Mouse (Mus musculus): ENCODE measurements around the gene Gm49361. TPM values are rescaled to one million over a fixed set of nuclear protein-coding genes. Genes with fewer than 3 reads are reported as not detected.

Gene Gm49361
- total RNA-seq, 1 experiment: not detected

DNA sequence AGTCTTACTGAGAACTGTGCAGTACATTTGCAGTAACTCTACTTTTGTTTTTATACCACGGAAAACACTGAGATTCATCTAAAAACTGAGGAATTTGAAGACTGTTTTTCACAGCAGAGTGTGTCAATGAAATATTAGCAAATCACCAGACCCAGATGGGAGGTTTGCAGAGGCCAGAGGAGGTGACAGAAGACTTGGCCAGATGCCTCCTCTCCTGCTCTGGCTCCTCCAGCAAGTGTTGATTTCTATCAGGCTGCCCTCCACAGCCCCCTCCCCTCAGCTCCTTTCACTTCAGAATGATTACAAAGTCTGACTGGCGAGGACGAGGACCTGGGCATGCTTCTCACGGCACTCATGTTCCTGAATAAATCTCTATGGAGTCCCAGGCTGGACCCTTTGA is 41.5 kb upstream of the Gm49361 start:
- DNase-seq (ENCODE audit: low read depth, low spot score): no peak
- no peak for TF ChIP-seq ZC3H11A (IDR thresholded peaks at IDR 0.05; ENCODE audit: borderline replicate concordance, low read depth, low read length)
- in situ Hi-C loops (cut with MboI; ENCODE audit: low sequenced_read_pairs in 2 of 2, unreplicated experiment in 2 of 2): no loop called here
- H3K9me3 ChIP-seq (ENCODE audit: control insufficient read depth, insufficient read depth, low read depth, low read length): no peaks in the 10 kb centered on the region
- H3K36me3 ChIP-seq (ENCODE audit: control insufficient read depth, insufficient read depth, low read length, poor library complexity, severe bottlenecking): no peaks in the 10 kb centered on the region
- no peak overlapping the region for H3K9ac ChIP-seq (ENCODE audit: insufficient read depth, low read depth, low read length, poor library complexity, severe bottlenecking)
- H3K4me1 ChIP-seq (ENCODE audit: control insufficient read depth in 2 of 2, insufficient read depth in 2 of 2, low read length in 2 of 2, poor library complexity in 1 of 2): no peaks in the 10 kb centered on the region
- no peak overlapping the region for H3K4me3 ChIP-seq (ENCODE audit: insufficient read depth in 1 of 2, low read depth in 1 of 2, low read length in 2 of 2, poor library complexity in 1 of 2, severe bottlenecking in 1 of 2)
- H3K27ac ChIP-seq (ENCODE audit: insufficient read depth, low read depth, low read length, poor library complexity, severe bottlenecking): no peak overlapping the region

DNA sequence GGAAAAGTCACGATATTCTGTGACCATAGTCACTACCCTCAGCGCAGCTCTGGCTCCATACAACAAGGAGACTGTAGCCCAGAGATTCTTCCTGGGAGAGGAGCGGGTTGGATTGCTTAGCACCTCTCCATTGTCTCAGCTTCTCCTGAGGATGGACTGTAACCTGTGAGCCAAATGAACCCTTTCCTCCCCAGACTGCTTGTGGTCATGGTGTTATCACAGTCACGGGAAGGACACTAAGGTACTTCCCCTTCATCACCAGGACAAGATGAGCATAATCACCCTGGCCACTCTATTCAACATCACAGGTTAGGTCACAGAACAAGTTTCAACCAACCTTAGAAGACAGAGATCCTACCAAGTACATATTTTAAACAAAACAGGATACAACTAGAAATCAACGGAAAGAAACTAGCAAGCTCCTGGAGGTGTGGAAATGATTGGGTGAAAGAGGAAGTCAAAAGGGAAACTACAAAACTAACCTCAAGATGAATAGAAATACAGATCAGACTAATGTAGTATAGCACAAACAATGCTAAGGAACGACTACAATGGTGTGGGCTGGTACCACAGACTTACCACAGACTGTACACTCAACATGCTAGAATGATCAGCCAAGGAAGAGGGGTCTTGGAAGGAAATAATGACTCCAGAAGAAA is 26.4 kb upstream of the Gm49361 start:
- DNase-seq (ENCODE audit: low read depth, low spot score): no peak
- in situ Hi-C loops (cut with MboI; ENCODE audit: low sequenced_read_pairs in 2 of 2, unreplicated experiment in 2 of 2): no loop called here
- TF ChIP-seq ZNF384 (IDR thresholded peaks at IDR 0.05; ENCODE audit: low read depth, low read length) (no peak), MAFK (IDR thresholded peaks at IDR 0.05; ENCODE audit: insufficient read depth, low read depth, low read length) (no peak), ZC3H11A (IDR thresholded peaks at IDR 0.05; ENCODE audit: borderline replicate concordance, low read depth, low read length) (no peak), CHD2 (IDR thresholded peaks at IDR 0.05; ENCODE audit: low read depth, low read length) (no peak), HCFC1 (IDR thresholded peaks at IDR 0.05; ENCODE audit: borderline replicate concordance, insufficient read depth, low read length) (no peak)
- no peak overlapping the region for H3K9ac ChIP-seq (ENCODE audit: insufficient read depth, low read depth, low read length, poor library complexity, severe bottlenecking)
- H3K36me3 ChIP-seq (ENCODE audit: control insufficient read depth, insufficient read depth, low read length, poor library complexity, severe bottlenecking): no peaks in the 10 kb centered on the region
- H3K4me1 ChIP-seq (ENCODE audit: control insufficient read depth in 2 of 2, insufficient read depth in 2 of 2, low read length in 2 of 2, poor library complexity in 1 of 2): 0 out of 4 replicates have a peak, but pooled peaks cover 0 to 2% of the 10 kb centered on the region in 2 experiments
- no peak overlapping the region for H3K27ac ChIP-seq (ENCODE audit: insufficient read depth, low read depth, low read length, poor library complexity, severe bottlenecking)
- no peaks in the 10 kb centered on the region for H3K9me3 ChIP-seq (ENCODE audit: control insufficient read depth, insufficient read depth, low read depth, low read length)
- no peak overlapping the region for H3K4me3 ChIP-seq (ENCODE audit: insufficient read depth in 1 of 2, low read depth in 1 of 2, low read length in 2 of 2, poor library complexity in 1 of 2, severe bottlenecking in 1 of 2)

DNA sequence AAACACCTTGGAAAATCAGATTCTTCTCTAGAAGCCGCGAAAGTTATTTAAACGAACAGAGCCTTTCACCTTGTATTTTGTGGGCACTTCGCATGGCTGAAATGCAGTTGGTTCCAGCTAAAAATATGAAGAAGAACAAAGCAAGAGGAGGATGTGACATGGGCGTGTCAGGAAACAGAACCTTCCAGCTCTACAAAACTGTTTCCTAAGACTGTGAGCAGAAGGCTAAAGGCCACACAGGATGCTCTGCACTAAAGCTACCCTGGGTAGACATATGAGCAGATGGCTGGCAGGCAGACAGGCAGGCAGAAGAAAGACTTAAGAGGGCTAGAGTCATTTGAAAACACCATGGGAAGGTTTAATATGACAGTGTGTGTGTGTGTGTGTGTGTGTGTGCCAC is 23.2 kb upstream of the Gm49361 start:
- Histone ChIP-seq H3K36me3 (ENCODE audit: control insufficient read depth, insufficient read depth, low read length, poor library complexity, severe bottlenecking) (no peaks in the 10 kb centered on the region), H3K9ac (ENCODE audit: insufficient read depth, low read depth, low read length, poor library complexity, severe bottlenecking) (no peak overlapping the region), H3K4me1 (ENCODE audit: control insufficient read depth in 2 of 2, insufficient read depth in 2 of 2, low read length in 2 of 2, poor library complexity in 1 of 2) (0 out of 4 replicates have a peak, but pooled peaks cover 0 to 2% of the 10 kb centered on the region in 2 experiments), H3K9me3 (ENCODE audit: control insufficient read depth, insufficient read depth, low read depth, low read length) (no peaks in the 10 kb centered on the region), H3K27ac (ENCODE audit: insufficient read depth, low read depth, low read length, poor library complexity, severe bottlenecking) (no peak overlapping the region), H3K4me3 (ENCODE audit: insufficient read depth in 1 of 2, low read depth in 1 of 2, low read length in 2 of 2, poor library complexity in 1 of 2, severe bottlenecking in 1 of 2) (no peak overlapping the region)
- in situ Hi-C loops (cut with MboI; ENCODE audit: low sequenced_read_pairs in 2 of 2, unreplicated experiment in 2 of 2): no loop called here
- no peak for DNase-seq (ENCODE audit: low read depth, low spot score)
- TF ChIP-seq ZNF384 (IDR thresholded peaks at IDR 0.05; ENCODE audit: low read depth, low read length) (no peak), CHD2 (IDR thresholded peaks at IDR 0.05; ENCODE audit: low read depth, low read length) (no peak), HCFC1 (IDR thresholded peaks at IDR 0.05; ENCODE audit: borderline replicate concordance, insufficient read depth, low read length) (no peak), MAFK (IDR thresholded peaks at IDR 0.05; ENCODE audit: insufficient read depth, low read depth, low read length) (no peak), ZC3H11A (IDR thresholded peaks at IDR 0.05; ENCODE audit: borderline replicate concordance, low read depth, low read length) (no peak)

DNA sequence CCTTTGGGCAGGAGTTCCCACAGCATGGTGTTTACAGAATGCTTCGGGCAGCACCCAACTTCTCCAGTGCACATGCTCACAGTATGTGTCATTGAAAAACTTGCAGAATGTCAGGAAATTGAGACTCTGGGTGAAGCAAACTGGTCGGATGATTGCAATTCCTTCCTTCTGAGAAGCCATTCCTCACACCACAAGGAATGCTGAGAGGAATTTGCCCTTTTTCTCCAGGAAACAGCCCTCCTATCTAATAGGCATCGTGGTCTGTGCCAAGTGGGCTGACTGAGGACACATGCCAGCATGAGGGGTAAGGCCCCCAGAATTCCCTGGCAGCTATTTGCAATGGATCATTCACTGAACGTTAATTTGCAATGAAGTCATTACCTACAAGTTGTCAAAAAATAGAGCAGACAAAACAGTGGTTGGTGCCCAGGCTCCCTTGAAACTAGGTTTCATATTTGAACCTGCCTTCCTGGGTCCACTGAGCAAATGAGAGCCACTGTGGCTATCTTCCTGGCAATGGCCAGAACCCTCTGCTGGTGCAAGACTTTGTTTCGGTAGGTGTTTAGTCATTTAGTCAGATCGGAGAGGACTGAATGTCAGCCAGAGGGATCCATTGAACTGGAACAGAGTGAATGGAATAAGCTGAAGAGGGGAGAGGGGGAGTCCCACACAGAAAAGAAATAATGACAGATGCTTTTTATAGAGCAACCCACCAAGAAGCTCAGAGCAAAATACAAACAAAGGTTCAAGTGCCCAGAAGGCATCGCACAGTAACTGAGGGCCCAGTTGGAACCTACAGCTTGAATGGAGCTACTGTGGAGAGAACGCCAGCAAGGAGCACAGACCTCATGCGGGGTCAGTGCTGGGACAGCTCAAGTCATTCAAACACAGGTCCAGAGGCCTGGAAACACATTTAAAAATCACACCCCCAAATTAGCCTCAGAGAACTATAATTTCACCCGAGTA is 14.8 kb upstream of the Gm49361 start:
- Histone ChIP-seq H3K9ac (ENCODE audit: insufficient read depth, low read depth, low read length, poor library complexity, severe bottlenecking) (no peak overlapping the region), H3K27ac (ENCODE audit: insufficient read depth, low read depth, low read length, poor library complexity, severe bottlenecking) (no peak overlapping the region), H3K4me1 (ENCODE audit: control insufficient read depth in 2 of 2, insufficient read depth in 2 of 2, low read length in 2 of 2, poor library complexity in 1 of 2) (peaks cover 0 to 3% of the 10 kb centered on the region in 2 experiments; a peak in 1 of 4 replicates), H3K4me3 (ENCODE audit: insufficient read depth in 1 of 2, low read depth in 1 of 2, low read length in 2 of 2, poor library complexity in 1 of 2, severe bottlenecking in 1 of 2) (no peak overlapping the region), H3K36me3 (ENCODE audit: control insufficient read depth, insufficient read depth, low read length, poor library complexity, severe bottlenecking) (no peaks in the 10 kb centered on the region), H3K9me3 (ENCODE audit: control insufficient read depth, insufficient read depth, low read depth, low read length) (no peaks in the 10 kb centered on the region)
- no peak for DNase-seq (ENCODE audit: low read depth, low spot score)
- in situ Hi-C loops (cut with MboI; ENCODE audit: low sequenced_read_pairs in 2 of 2, unreplicated experiment in 2 of 2): no loop called here
- TF ChIP-seq HCFC1 (IDR thresholded peaks at IDR 0.05; ENCODE audit: borderline replicate concordance, insufficient read depth, low read length) (no peak), CHD2 (IDR thresholded peaks at IDR 0.05; ENCODE audit: low read depth, low read length) (no peak), ZNF384 (IDR thresholded peaks at IDR 0.05; ENCODE audit: low read depth, low read length) (no peak), MAFK (IDR thresholded peaks at IDR 0.05; ENCODE audit: insufficient read depth, low read depth, low read length) (no peak), ZC3H11A (IDR thresholded peaks at IDR 0.05; ENCODE audit: borderline replicate concordance, low read depth, low read length) (no peak)

Measured in ES-E14 (cell line).